Comparison of ENCODE assay signal across 12 mouse cellular contexts in the genomic region with DNA sequence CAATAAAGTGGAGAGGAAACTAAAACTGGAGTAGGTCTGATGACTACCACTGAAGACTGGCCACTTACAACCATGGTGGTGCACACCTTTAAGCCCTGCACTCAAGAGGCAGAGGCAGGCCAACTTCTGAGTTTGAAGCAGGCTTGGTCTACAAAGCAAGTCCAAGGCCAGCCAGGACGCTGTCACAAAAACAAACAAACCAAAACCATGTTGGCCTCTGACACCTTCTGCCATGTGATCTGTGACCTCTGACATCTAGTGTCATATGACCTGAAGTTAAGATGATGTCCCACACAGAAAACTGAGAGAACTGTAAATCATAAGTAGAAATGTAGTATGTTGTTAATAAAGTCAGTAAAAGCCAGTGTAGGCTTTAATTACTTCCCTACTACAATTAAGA.
"Had no signal": no experiment of that assay in that cellular context is flagged by ENCODE, and none has a peak within 500 bp of the region (broad histone marks: within the 10 kb centered on the region; RNA-seq: fewer than 3 reads in every experiment).

No protein-coding gene starts in this region.

- H3K4me2 ChIP-seq: limb, embryonic 13.5 days; midbrain, embryonic 13.5 days; stomach, embryonic 15.5 days had no signal

- H3K27ac ChIP-seq: kidney, postnatal 0 days; limb, embryonic 13.5 days; midbrain, embryonic 13.5 days; stomach, embryonic 15.5 days had no signal

- H3K36me3 ChIP-seq: stomach, embryonic 15.5 days had no signal

- H3K9ac ChIP-seq: limb, embryonic 13.5 days; midbrain, embryonic 13.5 days; stomach, embryonic 15.5 days had no signal

- DNase-seq: kidney, adult 8-10 months; left cerebral cortex, postnatal 4 days; lung, adult 2 months; lung, postnatal 36 days; right cerebral cortex, postnatal 14 days; thymus, adult 2 months; thymus, postnatal 36 days had no signal

- ATAC-seq: lung, postnatal 0 days; midbrain, embryonic 13.5 days had no signal

- H3K27me3 ChIP-seq: limb, embryonic 13.5 days; midbrain, embryonic 13.5 days; stomach, embryonic 15.5 days had no signal

- H3K9me3 ChIP-seq: limb, embryonic 13.5 days; midbrain, embryonic 13.5 days; stomach, embryonic 15.5 days had no signal

- H3K4me1 ChIP-seq: limb, embryonic 13.5 days; midbrain, embryonic 13.5 days had no signal

- H3K4me3 ChIP-seq: limb, embryonic 13.5 days; midbrain, embryonic 13.5 days; stomach, embryonic 15.5 days had no signal
